Mouse (Mus musculus): ENCODE results near the gene Gm572. TPM values are rescaled to one million over a fixed set of nuclear protein-coding genes. Genes with fewer than 3 reads are reported as not detected.

Gm572 gene
- total and polyA plus RNA-seq, 3 experiments, result not detected

GRCm38 (mm10) chr4:148662168-148662965, 19.2 kb downstream of the Gm572 start:
- DNase-seq (ENCODE audit: low read depth, low spot score), result peak; percentile 67

GRCm38 (mm10) chr4:148663326-148663725, 20.2 kb downstream of the Gm572 start:
- H3K27ac ChIP-seq (ENCODE audit: control insufficient read depth, low read depth, low read length), result no peak overlapping the region
- H3K9me3 ChIP-seq (replicated peaks; ENCODE audit: insufficient read depth, low read length), result no peaks in the 10 kb centered on the region
- DNase-seq (ENCODE audit: low read depth, low spot score), result no peak
- TF ChIP-seq JUND (IDR thresholded peaks at IDR 0.05; ENCODE audit: low read depth, low read length), result no peak
- TF ChIP-seq UBTF (IDR thresholded peaks at IDR 0.05; ENCODE audit: borderline replicate concordance, insufficient read depth, low read depth, low read length), result no peak
- no peak for TF ChIP-seq EP300 (IDR thresholded peaks at IDR 0.05; ENCODE audit: low read depth in 1 of 2, low read length in 2 of 2)
- TF ChIP-seq MYB (IDR thresholded peaks at IDR 0.05; ENCODE audit: low read depth, low read length), result no peak
- TF ChIP-seq ZKSCAN1 (IDR thresholded peaks at IDR 0.05; ENCODE audit: low read depth, low read length), result no peak
- no peak for TF ChIP-seq MYC (IDR thresholded peaks at IDR 0.05; ENCODE audit: low read depth, low read length)
- TF ChIP-seq USF2 (IDR thresholded peaks at IDR 0.05; ENCODE audit: borderline replicate concordance in 1 of 2, insufficient read depth in 1 of 2, low read depth in 1 of 2, low read length in 2 of 2), result no peak
- no peak for TF ChIP-seq TBP (IDR thresholded peaks at IDR 0.05; ENCODE audit: low read depth, low read length)
- TF ChIP-seq ZMIZ1 (IDR thresholded peaks at IDR 0.05; ENCODE audit: low read depth, low read length), result no peak
- no peak for TF ChIP-seq KAT2A (conservative IDR thresholded peaks at IDR 0.05; ENCODE audit: low read depth, low read length)
- TF ChIP-seq MAFK (IDR thresholded peaks at IDR 0.05; ENCODE audit: borderline replicate concordance, low read depth, low read length), result no peak
- no peaks in the 10 kb centered on the region for H3K79me2 ChIP-seq (ENCODE audit: control insufficient read depth, insufficient read depth, low read length, poor library complexity)
- H3K9ac ChIP-seq (ENCODE audit: control insufficient read depth, low read depth, low read length, poor library complexity, severe bottlenecking), result no peak overlapping the region
- no peaks in the 10 kb centered on the region for H3K27me3 ChIP-seq (ENCODE audit: control insufficient read depth in 1 of 2, insufficient read depth in 2 of 2, low read length in 2 of 2)
- H3K4me3 ChIP-seq (ENCODE audit: control insufficient read depth in 1 of 2, insufficient read depth in 1 of 2, low read depth in 2 of 2, low read length in 2 of 2), result no peak overlapping the region
- no peaks in the 10 kb centered on the region for H3K36me3 ChIP-seq (ENCODE audit: control insufficient read depth in 1 of 2, insufficient read depth in 2 of 2, low read length in 2 of 2)
- no peaks in the 10 kb centered on the region for H3K4me1 ChIP-seq (ENCODE audit: control insufficient read depth in 1 of 2, insufficient read depth in 2 of 2, low read length in 2 of 2)

More at GRCm38 (mm10) chr4:148662168-148662965, 19.2 kb downstream of the Gm572 start:
- TF ChIP-seq ZMIZ1 (IDR thresholded peaks at IDR 0.05; ENCODE audit: low read depth, low read length) (no peak), MEF2A (IDR thresholded peaks at IDR 0.05; ENCODE audit: extremely low read depth, insufficient replicate concordance, low read depth, low read length, poor library complexity, severe bottlenecking) (no peak), MXI1 (IDR thresholded peaks at IDR 0.05; ENCODE audit: low read depth, low read length) (no peak), E2F4 (IDR thresholded peaks at IDR 0.05; ENCODE audit: borderline replicate concordance, low read depth, low read length) (no peak), SIN3A (IDR thresholded peaks at IDR 0.05; ENCODE audit: low read length) (no peak), POLR2A (IDR thresholded peaks at IDR 0.05; ENCODE audit: control insufficient read depth in 1 of 2, insufficient read depth in 1 of 2, low read depth in 1 of 2, low read length in 2 of 2, poor library complexity in 1 of 2) (no peak), CTCF (IDR thresholded peaks at IDR 0.05 in 2 of 3, conservative IDR thresholded peaks at IDR 0.05 in 1 of 3; ENCODE audit: control insufficient read depth in 1 of 3, insufficient read depth in 1 of 3, low read depth in 2 of 3, low read length in 3 of 3, poor library complexity in 1 of 3, severe bottlenecking in 1 of 3) (peak; percentile 57 to 91 (median 58)), POLR2AphosphoS5 (IDR thresholded peaks at IDR 0.05; ENCODE audit: borderline replicate concordance, low read depth, low read length) (no peak), KAT2A (conservative IDR thresholded peaks at IDR 0.05; ENCODE audit: low read depth, low read length) (no peak), EP300 (IDR thresholded peaks at IDR 0.05; ENCODE audit: low read depth in 1 of 2, low read length in 2 of 2) (no peak), ELF1 (IDR thresholded peaks at IDR 0.05; ENCODE audit: low read depth, low read length) (no peak), TAL1 (IDR thresholded peaks at IDR 0.05; ENCODE audit: low read length) (no peak), CHD1 (IDR thresholded peaks at IDR 0.05; ENCODE audit: low read depth, low read length) (no peak), RAD21 (IDR thresholded peaks at IDR 0.05; ENCODE audit: low read depth, low read length) (peak; percentile 40), HCFC1 (IDR thresholded peaks at IDR 0.05; ENCODE audit: low read depth, low read length) (no peak), SMC3 (IDR thresholded peaks at IDR 0.05; ENCODE audit: low read depth, low read length) (peak; percentile 39), TBP (IDR thresholded peaks at IDR 0.05; ENCODE audit: low read depth, low read length) (no peak), BHLHE40 (IDR thresholded peaks at IDR 0.05; ENCODE audit: borderline replicate concordance, low read depth, low read length) (no peak), ZKSCAN1 (IDR thresholded peaks at IDR 0.05; ENCODE audit: low read depth, low read length) (no peak), MYC (IDR thresholded peaks at IDR 0.05; ENCODE audit: low read depth, low read length) (no peak), MYB (IDR thresholded peaks at IDR 0.05; ENCODE audit: low read depth, low read length) (no peak), NELFE (IDR thresholded peaks at IDR 0.05; ENCODE audit: low read depth, low read length) (no peak), GATA1 (IDR thresholded peaks at IDR 0.05; ENCODE audit: low read depth, low read length) (no peak), USF2 (IDR thresholded peaks at IDR 0.05; ENCODE audit: borderline replicate concordance in 1 of 2, insufficient read depth in 1 of 2, low read depth in 1 of 2, low read length in 2 of 2) (no peak), ETS1 (IDR thresholded peaks at IDR 0.05; ENCODE audit: low read depth, low read length) (no peak)
- H3K9me3 ChIP-seq (replicated peaks; ENCODE audit: insufficient read depth, low read length), result no peaks in the 10 kb centered on the region
- no peaks in the 10 kb centered on the region for H3K36me3 ChIP-seq (ENCODE audit: control insufficient read depth in 1 of 2, insufficient read depth in 2 of 2, low read length in 2 of 2)
- no peaks in the 10 kb centered on the region for H3K79me2 ChIP-seq (ENCODE audit: control insufficient read depth, insufficient read depth, low read length, poor library complexity)
- no peaks in the 10 kb centered on the region for H3K4me1 ChIP-seq (ENCODE audit: control insufficient read depth in 1 of 2, insufficient read depth in 2 of 2, low read length in 2 of 2)
- H3K27me3 ChIP-seq (ENCODE audit: control insufficient read depth in 1 of 2, insufficient read depth in 2 of 2, low read length in 2 of 2), result no peaks in the 10 kb centered on the region
- H3K9ac ChIP-seq (ENCODE audit: control insufficient read depth, low read depth, low read length, poor library complexity, severe bottlenecking), result no peak overlapping the region
- H3K4me3 ChIP-seq (ENCODE audit: control insufficient read depth in 1 of 2, insufficient read depth in 1 of 2, low read depth in 2 of 2, low read length in 2 of 2), result no peak overlapping the region
- no peak overlapping the region for H3K27ac ChIP-seq (ENCODE audit: control insufficient read depth, low read depth, low read length)

Data from MEL (cell line).